Mouse (Mus musculus) neutrophil, adult 65 days (primary cell): ENCODE data around the gene Cd47. TPM values are rescaled to one million over a fixed set of nuclear protein-coding genes. Genes with fewer than 3 reads are reported as not detected.

Experiments used
- total RNA-seq: library from RNA; stranded (reverse); gene quantifications from 2 replicates; pipeline ENCODE4 v1.2.4, GENCODE M21; 2023

Cd47 gene
- total RNA-seq: 224 and 238 TPM in 2 replicates

GRCm38 (mm10) chr16:49799597-49800561 is at the start of gene Cd47:
Gene Cd47 (plus strand): TSS chr16:49800533.

Other genes with a start within 250 kb of the Cd47 start
- 16.4 and 23.6 TPM in 2 replicates for gene Ift57, start 101.3 kb upstream of the Cd47 start, total RNA-seq